Mouse (Mus musculus) bone marrow macrophage, adult 2 months (primary cell): ENCODE data around the gene Actr1a.

ENCODE experiments used
- CTCF ChIP-seq: IDR thresholded peaks from 2 replicates; pipeline ENCODE4 v1.5.1; 2012; ENCODE audit warnings: low read depth, mild to moderate bottlenecking, low read length, moderate library complexity
- POLR2A ChIP-seq: IDR thresholded peaks from 2 replicates; pipeline ENCODE4 v1.6.1; 2012; ENCODE audit warnings: mild to moderate bottlenecking, low read depth, low read length, borderline replicate concordance

GRCm38 (mm10) chr19:46400558-46400957, 5.0 kb upstream of the Actr1a start:
- TF ChIP-seq CTCF (no peak), POLR2A (no peak)
